Mouse (Mus musculus): ENCODE data around the gene Kif13a. TPM values are rescaled to one million over a fixed set of nuclear protein-coding genes. Genes with fewer than 3 reads are reported as not detected.
A peak's percentile ranks its signal among the peaks of the same experiment; 100 is the strongest.

The Kif13a gene
- polyA plus RNA-seq, 1 experiment from 2014 or later = 7.9 TPM

- H3K27ac ChIP-seq (ENCODE audit: low read length) = peak overlapping the region; percentile 78
Measured at GRCm38 (mm10) chr13:46841668-46842067, 88.0 kb downstream of the Kif13a start.

GRCm38 (mm10) chr13:46840676-46841075 is 89.0 kb downstream of the Kif13a start:
- WGBS = 87% methylated on average over 13 of the region's 13 CpGs
- no peak overlapping the region for H3K4me2 ChIP-seq (ENCODE audit: low read depth, low read length)
- H3K9me3 ChIP-seq (replicated peaks; ENCODE audit: control insufficient read depth, low read length) = no peaks in the 10 kb centered on the region
- no peak overlapping the region for H3K9ac ChIP-seq (ENCODE audit: low read length)
- H3K4me3 ChIP-seq (replicated peaks; ENCODE audit: low read length) = no peak overlapping the region
- H3K27me3 ChIP-seq (ENCODE audit: control insufficient read depth, insufficient read depth, low read length) = no peaks in the 10 kb centered on the region
- H3K36me3 ChIP-seq (ENCODE audit: control insufficient read depth, insufficient read depth, low read length) = no peaks in the 10 kb centered on the region
- ATAC-seq (ENCODE audit: insufficient read depth, low FRiP score) = no peak
- peak overlapping the region; percentile 78; the same call in 1 of the 2 replicates for H3K27ac ChIP-seq (ENCODE audit: low read length)
- no peaks in the 10 kb centered on the region for H3K4me1 ChIP-seq (ENCODE audit: control insufficient read depth, insufficient read depth, low read length)

More at GRCm38 (mm10) chr13:46841668-46842067, 88.0 kb downstream of the Kif13a start:
- Histone ChIP-seq H3K9ac (ENCODE audit: low read length) (no peak overlapping the region), H3K27me3 (ENCODE audit: control insufficient read depth, insufficient read depth, low read length) (no peaks in the 10 kb centered on the region), H3K36me3 (ENCODE audit: control insufficient read depth, insufficient read depth, low read length) (no peaks in the 10 kb centered on the region), H3K4me3 (replicated peaks; ENCODE audit: low read length) (no peak overlapping the region), H3K4me2 (ENCODE audit: low read depth, low read length) (no peak overlapping the region), H3K4me1 (ENCODE audit: control insufficient read depth, insufficient read depth, low read length) (no peaks in the 10 kb centered on the region), H3K9me3 (replicated peaks; ENCODE audit: control insufficient read depth, low read length) (no peaks in the 10 kb centered on the region)
- 70% methylated on average over 3 of the region's 3 CpGs for WGBS
- ATAC-seq (ENCODE audit: insufficient read depth, low FRiP score) = no peak

- Histone ChIP-seq H3K4me1 (ENCODE audit: control insufficient read depth, insufficient read depth, low read length) (no peaks in the 10 kb centered on the region), H3K4me2 (ENCODE audit: low read depth, low read length) (no peak overlapping the region), H3K9me3 (replicated peaks; ENCODE audit: control insufficient read depth, low read length) (no peaks in the 10 kb centered on the region), H3K9ac (ENCODE audit: low read length) (no peak overlapping the region), H3K36me3 (ENCODE audit: control insufficient read depth, insufficient read depth, low read length) (no peaks in the 10 kb centered on the region), H3K4me3 (replicated peaks; ENCODE audit: low read length) (no peak overlapping the region), H3K27ac (ENCODE audit: low read length) (no peak overlapping the region), H3K27me3 (ENCODE audit: control insufficient read depth, insufficient read depth, low read length) (no peaks in the 10 kb centered on the region)
- ATAC-seq (ENCODE audit: insufficient read depth, low FRiP score) = no peak
- 92% methylated on average over 3 of the region's 3 CpGs for WGBS
Measured at GRCm38 (mm10) chr13:46839236-46839635, 90.4 kb downstream of the Kif13a start.

GRCm38 (mm10) chr13:46838551-46838950 is 91.1 kb downstream of the Kif13a start:
- Histone ChIP-seq H3K27me3 (ENCODE audit: control insufficient read depth, insufficient read depth, low read length) (no peaks in the 10 kb centered on the region), H3K9me3 (replicated peaks; ENCODE audit: control insufficient read depth, low read length) (no peaks in the 10 kb centered on the region), H3K9ac (ENCODE audit: low read length) (no peak overlapping the region), H3K4me1 (ENCODE audit: control insufficient read depth, insufficient read depth, low read length) (no peaks in the 10 kb centered on the region), H3K27ac (ENCODE audit: low read length) (no peak overlapping the region), H3K4me2 (ENCODE audit: low read depth, low read length) (no peak overlapping the region), H3K36me3 (ENCODE audit: control insufficient read depth, insufficient read depth, low read length) (no peaks in the 10 kb centered on the region), H3K4me3 (replicated peaks; ENCODE audit: low read length) (no peak overlapping the region)
- ATAC-seq (ENCODE audit: insufficient read depth, low FRiP score) = no peak
- 50% methylated on average over 2 of the region's 2 CpGs for WGBS

GRCm38 (mm10) chr13:46835351-46835750 is 94.3 kb downstream of the Kif13a start:
- Histone ChIP-seq H3K36me3 (ENCODE audit: control insufficient read depth, insufficient read depth, low read length) (peaks cover 12% of the 10 kb centered on the region), H3K4me1 (ENCODE audit: control insufficient read depth, insufficient read depth, low read length) (no peaks in the 10 kb centered on the region), H3K27ac (ENCODE audit: low read length) (no peak overlapping the region), H3K4me3 (replicated peaks; ENCODE audit: low read length) (no peak overlapping the region), H3K9ac (ENCODE audit: low read length) (no peak overlapping the region), H3K27me3 (ENCODE audit: control insufficient read depth, insufficient read depth, low read length) (no peaks in the 10 kb centered on the region), H3K9me3 (replicated peaks; ENCODE audit: control insufficient read depth, low read length) (0 out of 2 replicates have a peak, but pooled peaks cover 3% of the 10 kb centered on the region), H3K4me2 (ENCODE audit: low read depth, low read length) (no peak overlapping the region)
- no peak for ATAC-seq (ENCODE audit: insufficient read depth, low FRiP score)
- 86% methylated on average over 11 of the region's 11 CpGs for WGBS

GRCm38 (mm10) chr13:46834805-46835204 is 94.9 kb downstream of the Kif13a start:
- no peak for ATAC-seq (ENCODE audit: insufficient read depth, low FRiP score)
- H3K36me3 ChIP-seq (ENCODE audit: control insufficient read depth, insufficient read depth, low read length) = peaks cover 18% of the 10 kb centered on the region
- WGBS = 88% methylated on average over 10 of the region's 10 CpGs

GRCm38 (mm10) chr13:46833586-46833985 is 96.1 kb downstream of the Kif13a start:
- ATAC-seq (ENCODE audit: insufficient read depth, low FRiP score) = no peak
- H3K4me1 ChIP-seq (ENCODE audit: control insufficient read depth, insufficient read depth, low read length) = no peaks in the 10 kb centered on the region
- no peak overlapping the region for H3K4me3 ChIP-seq (replicated peaks; ENCODE audit: low read length)
- H3K9me3 ChIP-seq (replicated peaks; ENCODE audit: control insufficient read depth, low read length) = 0 out of 2 replicates have a peak, but pooled peaks cover 3% of the 10 kb centered on the region
- H3K4me2 ChIP-seq (ENCODE audit: low read depth, low read length) = no peak overlapping the region
- WGBS = 87% methylated on average over 5 of the region's 5 CpGs
- H3K36me3 ChIP-seq (ENCODE audit: control insufficient read depth, insufficient read depth, low read length) = peaks cover 23% of the 10 kb centered on the region
- no peak overlapping the region for H3K9ac ChIP-seq (ENCODE audit: low read length)
- H3K27ac ChIP-seq (ENCODE audit: low read length) = no peak overlapping the region
- no peaks in the 10 kb centered on the region for H3K27me3 ChIP-seq (ENCODE audit: control insufficient read depth, insufficient read depth, low read length)

More at GRCm38 (mm10) chr13:46834805-46835204, 94.9 kb downstream of the Kif13a start:
- no peaks in the 10 kb centered on the region for H3K27me3 ChIP-seq (ENCODE audit: control insufficient read depth, insufficient read depth, low read length)
- H3K4me1 ChIP-seq (ENCODE audit: control insufficient read depth, insufficient read depth, low read length) = no peaks in the 10 kb centered on the region
- H3K9me3 ChIP-seq (replicated peaks; ENCODE audit: control insufficient read depth, low read length) = 0 out of 2 replicates have a peak, but pooled peaks cover 3% of the 10 kb centered on the region
- H3K27ac ChIP-seq (ENCODE audit: low read length) = no peak overlapping the region
- H3K4me2 ChIP-seq (ENCODE audit: low read depth, low read length) = no peak overlapping the region
- no peak overlapping the region for H3K4me3 ChIP-seq (replicated peaks; ENCODE audit: low read length)
- H3K9ac ChIP-seq (ENCODE audit: low read length) = no peak overlapping the region

GRCm38 (mm10) chr13:46832956-46833355 is 96.7 kb downstream of the Kif13a start:
- Histone ChIP-seq H3K9me3 (replicated peaks; ENCODE audit: control insufficient read depth, low read length) (0 out of 2 replicates have a peak, but pooled peaks cover 3% of the 10 kb centered on the region), H3K4me1 (ENCODE audit: control insufficient read depth, insufficient read depth, low read length) (no peaks in the 10 kb centered on the region), H3K4me2 (ENCODE audit: low read depth, low read length) (no peak overlapping the region), H3K4me3 (replicated peaks; ENCODE audit: low read length) (no peak overlapping the region), H3K9ac (ENCODE audit: low read length) (no peak overlapping the region), H3K36me3 (ENCODE audit: control insufficient read depth, insufficient read depth, low read length) (peaks cover 23% of the 10 kb centered on the region), H3K27me3 (ENCODE audit: control insufficient read depth, insufficient read depth, low read length) (no peaks in the 10 kb centered on the region), H3K27ac (ENCODE audit: low read length) (no peak overlapping the region)
- WGBS = 74% methylated on average over 3 of the region's 3 CpGs
- ATAC-seq (ENCODE audit: insufficient read depth, low FRiP score) = no peak

- no peak for ATAC-seq (ENCODE audit: insufficient read depth, low FRiP score)
- Histone ChIP-seq H3K36me3 (ENCODE audit: control insufficient read depth, insufficient read depth, low read length) (peaks cover 15% of the 10 kb centered on the region), H3K9ac (ENCODE audit: low read length) (no peak overlapping the region), H3K27me3 (ENCODE audit: control insufficient read depth, insufficient read depth, low read length) (no peaks in the 10 kb centered on the region), H3K4me2 (ENCODE audit: low read depth, low read length) (no peak overlapping the region), H3K4me3 (replicated peaks; ENCODE audit: low read length) (no peak overlapping the region), H3K27ac (ENCODE audit: low read length) (no peak overlapping the region), H3K4me1 (ENCODE audit: control insufficient read depth, insufficient read depth, low read length) (peaks cover 3% of the 10 kb centered on the region; the same call in 1 of the 2 replicates), H3K9me3 (replicated peaks; ENCODE audit: control insufficient read depth, low read length) (peaks cover 5% of the 10 kb centered on the region)
- WGBS = 93% methylated on average over 4 of the region's 4 CpGs
Measured at GRCm38 (mm10) chr13:46823271-46823670, 106.4 kb downstream of the Kif13a start.
